Mouse (Mus musculus) left cerebral cortex, adult 11 months (tissue): ENCODE measurements around the gene Crebrf.

Experiments
- DNase-seq: peaks from one replicate; pipeline ENCODE4 v3.0.0; 2022; ENCODE audit warnings: low spot score

The Crebrf gene

DNA sequence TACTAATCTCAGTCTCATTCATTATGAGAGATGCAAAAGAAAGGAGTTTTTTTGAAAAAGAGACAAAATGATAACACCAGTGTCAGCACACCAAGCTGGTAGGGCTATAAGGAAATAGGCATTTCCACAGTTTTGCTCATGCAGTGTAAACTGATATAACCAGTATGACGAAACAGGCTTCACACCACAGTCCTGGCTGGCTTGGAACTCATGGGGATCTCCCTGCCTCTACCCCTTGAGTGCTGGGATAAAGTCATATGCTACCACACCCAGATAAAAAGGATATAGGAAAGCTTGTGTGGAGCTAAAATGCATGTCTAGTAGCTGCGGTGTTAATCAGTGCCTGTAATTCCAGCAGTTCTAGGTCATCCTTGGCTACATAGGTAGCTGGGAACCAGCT is 64.0 kb downstream of the Crebrf start:
- DNase-seq: no peak

DNA sequence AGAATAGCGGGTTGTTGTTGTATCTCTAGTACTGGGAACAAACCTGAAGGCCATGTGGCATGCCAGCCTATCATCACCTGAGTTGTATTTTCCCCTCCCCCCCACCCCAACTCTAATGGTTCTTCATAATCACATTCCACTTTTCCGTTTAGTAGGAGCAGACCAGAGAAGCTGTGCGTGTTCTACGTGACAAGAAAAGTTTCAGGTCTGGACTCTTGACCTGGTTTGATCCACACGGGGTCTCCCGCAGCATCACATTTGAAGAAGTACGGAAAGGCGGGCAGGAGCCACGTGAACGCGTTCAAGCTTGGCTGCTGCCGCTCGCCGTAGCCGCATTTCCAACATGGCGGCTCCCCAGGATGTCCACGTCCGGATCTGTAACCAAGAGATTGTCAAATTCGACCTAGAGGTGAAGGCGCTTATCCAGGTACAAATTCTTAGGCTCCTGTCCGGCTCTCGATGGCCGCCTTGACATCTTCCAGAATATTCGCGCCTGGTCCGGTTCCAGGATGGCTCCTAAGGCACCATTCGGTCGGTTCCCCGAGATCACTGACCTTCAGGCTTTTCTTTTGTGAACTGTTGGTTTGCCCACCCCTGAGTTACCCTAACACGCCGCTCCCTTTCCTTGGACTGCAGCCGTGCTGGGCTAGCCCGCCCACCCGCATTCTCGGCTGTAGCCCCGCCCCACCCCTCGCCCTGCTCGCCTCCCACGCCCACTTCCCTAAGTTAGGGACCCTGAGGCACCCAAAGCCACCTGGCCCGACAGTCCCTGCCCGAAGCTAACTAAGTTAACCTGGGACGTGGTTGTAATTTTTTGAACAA is 65.5 kb downstream of the Crebrf start, which contains the start of gene Bnip1:
Gene Bnip1 (plus strand): TSS at position 317 of the 822 bp plus-strand sequence.
- peak; percentile 66 for DNase-seq

DNA sequence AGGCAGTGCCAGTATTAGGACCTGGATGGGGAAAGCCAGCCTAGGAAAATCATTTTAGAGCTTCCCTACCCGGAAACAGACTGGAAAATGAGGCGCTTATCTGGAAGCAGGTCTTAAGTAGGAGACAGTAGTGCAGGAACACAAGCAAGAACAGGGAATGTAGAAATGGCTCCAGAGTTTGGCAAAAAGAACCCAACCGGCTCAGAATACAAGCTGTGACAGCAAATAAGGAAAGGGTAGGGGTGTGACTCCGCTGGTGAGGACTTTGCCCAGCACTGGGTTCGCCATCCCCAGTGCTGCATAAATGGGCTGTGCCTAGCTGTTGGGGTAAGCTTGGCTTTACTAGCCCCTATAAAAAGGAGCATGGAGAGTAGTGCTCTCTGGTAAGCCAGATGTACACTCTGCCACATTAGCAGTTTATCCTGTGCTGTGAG is 66.2 kb downstream of the Crebrf start:
- DNase-seq: no peak

DNA sequence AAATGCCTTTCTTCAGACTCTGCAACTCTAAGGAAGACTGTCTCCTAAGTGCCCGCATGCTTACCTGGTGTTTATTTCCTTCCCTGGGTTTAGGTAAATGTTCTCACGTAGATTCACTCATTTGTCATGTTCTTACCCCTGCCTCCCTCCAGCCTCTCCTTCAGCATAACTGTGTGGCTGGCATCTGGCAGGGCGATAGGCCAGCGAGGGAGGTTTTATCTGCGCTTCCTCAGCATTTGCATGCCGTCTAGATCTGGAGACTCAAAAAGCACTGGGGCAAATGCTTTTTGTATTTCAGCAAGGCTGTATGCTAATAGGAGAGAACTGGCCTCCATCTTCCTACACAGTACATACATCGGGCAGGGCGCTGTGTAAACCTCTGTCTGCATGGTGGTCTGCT is 69.1 kb downstream of the Crebrf start:
- DNase-seq: no peak

DNA sequence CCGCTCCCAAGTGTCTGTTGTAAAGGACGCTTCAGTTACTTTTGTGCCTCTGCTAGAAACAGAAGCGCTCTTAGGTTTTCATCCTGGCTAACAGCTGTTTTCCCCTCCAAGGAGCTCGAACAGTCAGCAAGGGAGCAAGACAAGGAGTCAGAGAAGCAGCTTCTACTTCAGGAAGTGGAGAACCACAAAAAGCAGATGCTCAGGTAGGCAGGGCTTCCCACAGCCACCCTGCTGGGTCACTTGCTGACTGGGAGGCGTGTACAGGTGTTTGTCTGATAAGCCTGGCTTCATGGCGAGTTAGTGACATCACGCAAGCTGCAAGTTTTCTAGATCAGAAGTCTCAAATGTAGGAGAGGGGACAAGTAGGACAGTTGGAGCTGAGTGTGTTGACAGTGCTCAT is 71.1 kb downstream of the Crebrf start:
- no peak for DNase-seq

DNA sequence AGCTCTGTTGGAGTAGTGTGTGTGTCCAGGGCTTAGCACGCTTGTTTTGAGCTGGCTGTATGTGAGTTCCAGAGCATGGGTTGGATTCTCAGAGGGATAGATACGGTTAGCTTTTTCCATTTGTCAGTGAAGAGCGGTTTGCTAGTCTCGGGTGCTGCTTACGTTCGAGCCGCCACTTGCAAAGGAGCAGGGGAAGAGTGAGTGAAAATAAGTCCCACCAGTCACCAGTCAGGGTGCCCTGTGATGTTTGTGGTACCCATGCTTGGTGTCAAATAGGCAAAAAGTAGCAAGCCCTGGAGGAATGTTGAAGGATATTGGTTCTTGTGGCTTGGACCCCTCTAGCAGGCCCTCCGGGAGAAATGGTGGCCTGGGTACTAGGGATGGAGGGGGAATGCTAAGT is 73.5 kb downstream of the Crebrf start:
- DNase-seq: no peak

DNA sequence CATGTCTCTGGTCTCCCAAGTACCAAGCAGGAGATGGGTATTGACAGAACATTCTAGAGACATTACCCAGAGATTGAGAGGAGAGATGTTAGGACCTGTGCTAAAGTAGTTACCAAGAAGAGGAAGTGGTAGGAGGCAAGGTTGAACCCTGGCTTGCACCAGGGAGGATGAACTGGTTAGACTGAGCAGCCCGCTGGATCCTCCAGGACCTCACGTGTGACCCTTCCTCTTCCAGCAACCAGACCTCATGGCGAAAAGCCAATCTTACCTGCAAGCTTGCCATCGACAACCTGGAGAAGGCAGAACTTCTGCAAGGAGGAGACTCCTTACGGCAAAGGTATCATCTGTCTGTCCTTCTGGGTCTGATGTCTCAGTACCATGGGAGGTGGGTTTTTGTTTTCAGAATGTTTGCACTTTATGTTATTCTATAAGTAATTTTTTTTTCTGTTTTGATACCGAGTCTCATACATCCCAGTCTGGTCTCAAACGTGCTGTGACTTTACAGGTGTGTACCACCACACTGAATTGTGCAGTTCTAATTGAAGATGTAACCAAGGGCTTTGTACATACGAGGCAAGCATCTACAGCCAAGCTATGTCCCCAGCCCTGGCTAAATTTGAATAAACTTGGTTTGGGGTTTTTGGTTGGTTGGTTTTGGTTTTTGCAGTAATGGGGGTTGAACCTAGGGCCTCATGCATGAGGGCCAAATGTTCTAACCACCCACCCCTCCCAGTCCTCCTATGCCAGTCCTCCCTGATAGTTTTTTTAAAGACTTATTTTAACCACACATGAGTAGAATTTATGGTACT is 74.2 kb downstream of the Crebrf start:
- DNase-seq: no peak

DNA sequence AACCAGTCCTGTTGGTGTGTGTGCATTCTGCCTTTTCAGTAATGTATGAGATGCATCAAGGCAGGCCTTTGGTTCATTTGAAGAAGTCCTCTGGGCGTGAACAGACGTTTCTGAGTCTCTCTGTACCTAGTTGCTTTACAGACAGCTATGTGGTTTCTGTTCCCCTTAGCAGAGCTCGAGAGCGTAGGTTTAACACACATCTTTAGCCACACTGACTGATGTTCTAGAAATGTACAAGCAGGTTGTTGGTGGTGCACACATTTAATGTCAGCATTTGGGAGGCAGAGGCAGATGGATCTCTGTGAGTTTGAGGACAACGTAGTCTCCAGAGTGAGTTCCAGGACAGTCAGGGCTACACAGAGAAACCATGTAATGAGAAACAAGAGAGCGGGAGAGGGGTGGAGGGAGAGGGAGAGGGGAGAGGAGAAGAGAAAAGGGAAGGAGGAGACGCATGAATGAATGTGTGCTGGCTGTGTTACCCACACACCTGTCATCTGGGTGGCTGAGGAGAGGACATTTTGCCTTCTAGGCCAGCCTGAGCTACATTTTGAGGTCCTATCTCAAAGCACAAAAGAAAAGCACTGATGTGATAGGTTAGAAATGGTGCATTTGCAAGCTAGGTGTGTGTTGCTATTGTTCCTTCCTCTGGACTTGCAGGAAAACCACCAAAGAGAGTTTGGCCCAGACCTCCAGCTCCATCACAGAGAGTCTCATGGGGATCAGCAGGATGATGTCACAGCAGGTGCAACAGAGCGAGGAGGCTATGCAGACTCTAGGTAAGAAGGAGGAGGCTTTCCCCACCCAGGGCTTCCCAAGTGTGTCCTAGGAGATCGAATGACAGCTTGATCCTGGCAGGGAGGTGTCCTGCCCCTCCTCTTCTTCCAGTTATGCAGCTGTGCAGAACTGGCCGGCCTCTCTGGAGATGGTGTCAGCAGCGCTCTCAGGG is 75.1 kb downstream of the Crebrf start:
- DNase-seq: no peak

DNA sequence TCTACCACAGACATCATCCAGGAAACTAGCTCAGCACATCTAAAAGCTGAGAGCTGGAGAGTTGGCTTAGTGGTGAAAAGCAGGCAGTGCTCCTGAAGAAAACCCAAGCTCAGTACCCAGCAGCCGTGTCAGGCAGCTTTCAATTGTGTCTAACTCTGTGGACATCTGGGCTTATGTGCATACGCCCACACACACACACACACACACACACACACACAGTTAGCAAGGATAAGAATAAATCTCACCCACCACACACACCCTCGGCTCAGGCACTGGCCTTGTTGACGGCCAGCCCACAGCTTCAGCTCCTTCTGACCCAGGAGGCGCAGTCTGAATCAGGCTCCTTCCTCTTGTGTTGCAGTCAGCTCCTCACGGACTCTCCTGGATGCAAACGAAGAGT is 76.1 kb downstream of the Crebrf start:
- peak; percentile 32 for DNase-seq

DNA sequence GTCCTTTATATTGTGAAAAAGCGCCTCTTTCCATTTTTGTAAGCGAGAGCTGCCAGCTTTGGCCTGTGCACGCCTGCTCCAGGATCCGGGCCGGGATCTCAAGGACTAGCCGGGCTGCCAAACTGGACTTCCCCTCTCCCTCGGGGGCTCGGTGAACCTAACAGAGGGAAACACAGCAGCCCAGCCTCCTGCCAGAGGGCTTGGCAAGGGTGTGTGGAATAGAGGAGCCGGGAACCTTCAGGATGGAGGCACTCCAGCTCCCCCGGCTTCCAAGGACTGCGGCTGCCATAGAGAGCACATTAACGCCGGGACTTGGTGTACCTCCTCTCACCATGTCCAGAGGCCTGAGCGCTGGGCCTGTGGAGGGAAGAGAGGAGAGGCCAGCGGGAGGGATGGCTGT is 76.6 kb downstream of the Crebrf start:
- no peak for DNase-seq

DNA sequence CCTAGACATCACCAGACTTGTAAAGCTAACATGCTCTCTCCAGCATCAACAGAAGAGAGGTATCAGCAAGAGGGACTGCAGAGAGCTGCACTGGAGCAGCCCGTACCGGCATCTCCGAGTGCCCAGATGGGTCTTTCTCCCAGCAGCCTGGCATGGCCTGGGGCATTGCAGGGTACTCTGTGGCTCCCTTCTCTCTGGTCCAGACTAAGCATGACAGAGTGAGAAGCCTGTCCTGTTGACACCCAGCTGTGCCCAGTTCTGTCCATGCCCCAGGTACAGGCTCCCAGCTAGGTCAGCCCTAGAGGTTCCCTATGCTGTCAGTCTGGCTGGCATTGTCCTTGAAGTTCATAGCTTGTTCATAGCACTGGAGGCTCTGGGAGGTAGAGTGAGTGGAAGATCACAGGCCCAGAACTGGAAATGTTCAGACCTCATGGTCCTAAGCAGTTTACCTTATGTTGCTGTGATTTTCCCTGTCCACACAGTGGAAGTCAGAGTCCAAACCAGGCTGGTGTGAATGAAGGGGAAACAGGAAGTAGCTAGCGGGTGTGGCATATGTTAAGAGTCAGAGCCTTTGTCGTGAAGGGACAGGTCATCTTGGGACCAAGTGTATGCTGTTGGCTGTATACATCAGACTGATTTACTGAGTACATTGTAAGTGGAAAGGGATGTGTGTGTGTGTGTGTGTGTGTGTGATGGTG is 77.8 kb downstream of the Crebrf start:
- no peak for DNase-seq

DNA sequence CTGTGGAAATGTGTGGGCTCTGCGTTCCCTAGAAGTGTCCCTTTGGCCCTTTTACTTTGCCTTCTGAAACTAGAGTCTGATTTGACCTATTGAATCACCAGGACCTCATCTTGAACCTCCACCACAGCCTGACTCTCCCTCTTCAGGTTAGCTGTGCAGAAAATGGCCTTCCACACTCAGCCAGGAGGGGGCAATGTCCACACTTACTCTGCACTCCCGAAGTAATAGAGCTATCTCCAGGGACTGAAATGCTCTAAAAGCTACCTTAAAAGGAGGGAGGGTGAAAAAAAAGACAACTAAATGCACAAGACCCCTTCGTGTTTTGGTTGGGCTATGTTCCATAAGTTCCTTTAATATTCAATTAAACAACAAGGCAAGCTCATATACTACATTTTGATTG is 79.3 kb downstream of the Crebrf start:
- peak; percentile 47 for DNase-seq

DNA sequence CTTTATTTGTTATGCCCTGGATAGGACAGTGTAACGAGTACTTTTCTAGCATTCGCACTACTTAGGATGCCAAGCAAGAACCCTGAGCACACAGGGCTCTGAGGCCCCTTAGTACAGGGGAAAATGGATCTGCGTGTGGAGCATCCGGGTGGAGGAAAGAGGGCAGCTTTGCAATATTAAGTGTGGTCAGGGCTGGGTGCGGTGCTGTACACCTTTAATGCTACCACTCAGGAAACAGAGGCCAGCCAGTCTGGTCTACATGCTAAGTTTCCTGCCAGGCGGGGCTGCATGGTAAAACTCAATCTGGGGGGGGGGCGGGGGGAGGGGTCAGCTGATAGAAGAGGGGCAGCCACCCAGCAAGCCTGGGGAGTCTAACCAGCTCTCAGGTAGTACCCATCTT is 79.9 kb downstream of the Crebrf start:
- no peak for DNase-seq

DNA sequence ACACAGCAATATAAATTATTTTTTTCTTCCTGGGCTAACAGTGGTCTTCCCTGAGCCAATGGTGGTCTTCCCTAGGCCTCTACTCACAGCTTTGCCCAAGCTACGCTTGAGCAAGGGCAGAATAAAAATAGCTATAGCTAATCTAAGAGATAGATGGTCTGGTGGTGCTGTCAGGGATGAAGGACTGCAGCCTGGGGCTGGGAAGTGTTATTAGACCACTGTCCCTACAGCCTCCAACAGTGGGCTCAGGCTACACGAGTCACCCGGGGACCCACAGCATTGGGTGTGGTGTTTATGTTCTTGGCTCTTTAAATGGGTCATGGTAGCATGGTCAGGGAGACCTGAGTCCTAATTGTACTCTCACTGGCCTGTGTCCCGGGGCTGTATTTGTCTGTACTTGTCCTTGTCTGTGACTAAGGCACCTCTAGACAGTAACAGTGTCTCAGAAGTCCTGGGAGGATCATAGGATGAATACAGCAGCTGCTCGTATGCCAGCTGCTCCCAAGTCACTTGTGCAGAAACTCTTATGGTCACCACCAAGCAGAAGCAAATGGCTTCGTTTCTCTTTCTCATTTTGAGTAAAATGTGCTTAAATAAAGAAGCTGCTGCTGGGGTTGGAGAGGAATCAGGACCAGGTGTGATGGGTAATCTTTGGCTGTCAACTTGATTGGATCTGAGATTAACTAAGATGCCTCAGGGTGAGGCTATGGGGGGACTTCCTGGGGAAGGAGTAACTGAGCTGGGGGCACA is 82.1 kb downstream of the Crebrf start:
- no peak for DNase-seq

DNA sequence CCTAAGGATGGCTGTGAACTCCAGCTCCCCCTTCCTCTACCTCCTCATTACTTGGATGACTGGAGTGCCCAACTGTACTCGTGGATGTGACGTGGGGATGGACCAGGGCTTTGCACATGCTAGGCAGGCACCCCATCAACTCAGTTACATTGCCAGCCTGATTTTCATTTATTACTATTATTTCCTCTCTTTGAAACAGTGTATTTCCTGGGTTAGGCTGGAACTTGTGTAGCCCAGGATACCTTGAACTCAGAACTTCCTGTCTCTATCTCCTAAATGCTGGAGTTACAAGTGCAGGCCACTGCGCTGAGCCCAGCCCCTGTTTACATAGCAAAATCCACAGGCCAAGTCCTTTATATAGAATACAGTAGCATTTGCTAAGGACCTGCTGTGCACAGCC is 87.4 kb downstream of the Crebrf start:
- no peak for DNase-seq

DNA sequence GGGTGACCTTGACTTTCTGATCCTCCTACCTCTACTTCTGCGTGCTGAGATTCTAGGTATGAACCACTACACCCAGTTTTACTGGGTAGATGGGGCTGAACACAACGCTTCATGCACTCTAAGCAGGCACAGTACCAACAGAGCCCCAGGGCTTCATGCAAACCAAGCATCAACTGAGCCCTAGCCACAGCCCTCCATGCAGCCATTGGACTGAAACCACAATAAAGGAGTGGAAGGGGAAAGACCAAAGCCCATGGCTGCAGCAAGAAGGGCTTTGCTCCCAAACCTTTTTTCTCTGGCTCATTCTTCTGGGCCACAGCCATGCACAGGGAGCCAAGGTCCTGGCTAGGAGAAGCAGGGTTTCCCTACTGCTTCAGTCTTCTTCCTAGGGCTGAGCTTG is 97.2 kb downstream of the Crebrf start:
- no peak for DNase-seq

DNA sequence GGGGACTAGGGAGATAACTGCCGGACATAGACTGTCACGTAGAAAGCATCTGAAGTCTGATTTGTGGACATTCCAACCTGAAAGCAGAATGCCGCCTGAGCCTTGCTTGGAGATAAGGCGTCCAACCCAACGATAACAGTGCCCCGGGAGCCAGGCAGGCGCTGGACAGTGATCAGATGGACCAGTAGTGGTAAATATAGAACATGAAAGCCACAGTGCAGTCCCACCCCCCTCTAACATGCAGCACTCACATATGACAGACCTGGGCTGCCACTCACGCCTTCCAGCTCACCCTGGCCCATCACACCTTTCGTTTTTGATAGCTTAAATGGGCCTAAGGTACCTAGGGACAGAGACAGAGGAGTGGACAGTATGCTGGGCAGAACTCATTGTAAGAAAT is 98.0 kb downstream of the Crebrf start:
- DNase-seq: no peak

DNA sequence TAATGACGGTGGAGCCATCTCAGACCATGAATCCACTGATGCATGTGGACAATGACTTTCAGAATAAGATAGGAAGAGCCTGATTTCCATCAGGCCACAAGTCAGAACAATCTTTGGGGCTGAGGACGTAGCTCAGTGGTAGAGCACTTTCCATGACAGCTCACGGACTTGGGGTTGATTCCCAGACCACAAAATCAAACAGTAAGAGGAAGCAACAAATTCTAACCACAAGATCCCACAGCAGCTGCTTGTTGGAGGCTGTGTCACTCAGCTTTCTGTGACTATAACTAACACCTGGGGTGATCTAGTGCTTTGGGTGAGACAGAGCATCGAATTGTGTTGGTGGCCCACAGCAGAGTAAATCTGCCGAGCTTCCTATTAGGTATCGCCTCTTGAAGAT is 101.4 kb downstream of the Crebrf start:
- no peak for DNase-seq

DNA sequence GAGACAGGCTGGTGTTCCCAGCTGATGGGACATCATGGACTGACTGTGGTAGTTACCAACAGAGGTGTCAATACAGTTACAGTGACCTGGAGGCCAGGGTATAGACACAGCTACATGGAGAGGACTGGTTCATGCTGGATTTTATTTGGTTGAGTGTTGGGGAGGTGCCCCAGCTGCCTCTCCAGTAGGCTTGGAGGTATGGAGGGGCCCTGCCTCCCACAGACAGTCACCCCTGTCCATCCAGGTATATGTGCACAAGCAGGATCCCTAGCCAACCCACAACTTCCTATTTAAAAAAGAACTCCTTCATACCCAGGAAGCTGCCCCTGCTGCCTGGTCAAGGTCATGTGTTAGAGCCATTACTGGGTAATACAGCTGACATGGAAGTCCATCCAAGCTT is 102.3 kb downstream of the Crebrf start:
- DNase-seq: no peak

DNA sequence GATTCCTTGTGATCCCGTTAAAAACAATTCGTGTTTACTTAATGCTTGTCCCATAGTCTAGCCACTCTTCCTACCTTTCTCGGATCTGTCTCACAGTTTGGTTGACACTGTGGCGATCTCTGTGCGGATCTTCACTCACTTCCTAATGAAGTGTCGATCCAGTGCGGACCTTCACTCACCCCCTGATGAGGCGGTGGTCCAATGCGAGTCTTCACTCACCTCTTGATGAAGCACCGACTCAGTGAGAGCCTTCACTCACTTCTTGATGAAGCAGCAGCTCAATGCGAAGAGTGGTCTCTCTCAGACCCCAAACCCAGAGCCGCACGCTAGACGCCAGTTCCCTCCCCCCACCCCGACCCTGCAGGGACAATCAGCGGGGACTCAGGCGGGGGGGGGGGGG is 110.7 kb downstream of the Crebrf start:
- no peak for DNase-seq
